In the genomic region with DNA sequence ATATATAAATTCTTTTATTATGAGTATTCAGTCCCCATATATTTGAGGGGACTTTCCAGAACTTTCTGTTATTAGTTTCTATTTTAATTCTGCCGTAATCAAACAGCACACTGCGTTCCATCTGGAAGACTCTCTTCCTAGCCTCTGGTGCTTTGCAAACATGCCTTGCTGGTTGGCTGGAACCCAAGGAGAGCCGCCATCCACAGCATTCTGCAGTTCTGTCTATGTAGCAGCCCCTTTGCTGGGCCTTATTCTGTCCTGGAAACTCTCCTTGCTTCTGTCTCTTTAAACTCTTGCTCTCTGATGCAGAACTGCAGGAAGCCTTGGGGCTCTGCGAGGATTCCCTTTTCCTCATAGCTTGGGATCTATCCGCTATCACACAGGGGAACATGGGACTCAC, we compare ENCODE assay signal across 32 mouse cellular contexts. TPM values are rescaled to one million over a fixed set of nuclear protein-coding genes. Genes with fewer than 3 reads are reported as not detected.
DNase-seq lines count a peak whose midpoint lies in the region; ATAC-seq and TF ChIP-seq lines count a peak whose summit lies in the region.
"Had no signal": no experiment of that assay in that cellular context is flagged by ENCODE, and none has a peak within 500 bp of the region (broad histone marks: within the 10 kb centered on the region; RNA-seq: fewer than 3 reads in every experiment).

No protein-coding gene starts in this region.

- no peak for TF ChIP-seq CTCF in liver, adult 2 months (IDR thresholded peaks at IDR 0.05; ENCODE audit: low read depth, low read length)
- no peak for TF ChIP-seq CTCF in stomach, postnatal 0 days (IDR thresholded peaks at IDR 0.05; ENCODE audit: low read depth)

- no peaks in the 10 kb centered on the region for H3K79me2 ChIP-seq in liver, adult 2 months (ENCODE audit: control insufficient read depth, insufficient read depth, low read length)

- no peak for TF ChIP-seq EP300 in stomach, postnatal 0 days (optimal IDR thresholded peaks at IDR 0.05)

- no peaks in the 10 kb centered on the region for H3K27me3 ChIP-seq in liver, adult 2 months (ENCODE audit: control insufficient read depth, insufficient read depth, low read length)
- no peaks in the 10 kb centered on the region for H3K27me3 ChIP-seq in liver, embryonic 11.5 days (replicated peaks; ENCODE audit: control insufficient read depth, insufficient read depth, low read length)
- H3K27me3 ChIP-seq in liver, embryonic 15.5 days, result no peaks in the 10 kb centered on the region
- H3K27me3 ChIP-seq in stomach, postnatal 0 days (ENCODE audit: control insufficient read depth, insufficient read depth, low read length), result no peaks in the 10 kb centered on the region
- H3K27me3 ChIP-seq in heart, embryonic 11.5 days (ENCODE audit: control insufficient read depth, insufficient read depth, low read length), result no peaks in the 10 kb centered on the region
- H3K27me3 ChIP-seq: CH12.LX; embryonic facial prominence, embryonic 13.5 days; forebrain, embryonic 13.5 days; heart, embryonic 12.5 days; limb, embryonic 13.5 days; neural tube, embryonic 13.5 days had no signal

- no peak for DNase-seq in liver, adult 2 months (ENCODE audit: extremely low read depth, low read depth, low spot score)
- DNase-seq in liver, embryonic 11.5 days (ENCODE audit: low spot score), result no peak
- peak; percentile 17 for DNase-seq in lung, postnatal 10 days
- DNase-seq in lung, postnatal 36 days, result no peak
- DNase-seq in stomach, postnatal 0 days (ENCODE audit: low spot score), result no peak
- DNase-seq: adrenal gland, adult 2 months; B cell, adult 2 months; cerebellum, adult 11-12 months; cerebellum, postnatal 25 days; embryo, embryonic 11 days; gastrocnemius, adult 2 months; heart, postnatal 10 days; kidney, adult 11 months; layer of hippocampus, adult 9-11 months; right cerebral cortex, postnatal 4 days; thymus, postnatal 14 days had no signal

- H3K27ac ChIP-seq in liver, adult 2 months (replicated peaks; ENCODE audit: insufficient read depth, low read depth, low read length), result 0 out of 2 replicates have a peak overlapping the region, but pooled peaks have one; percentile 24
- H3K27ac ChIP-seq in liver, embryonic 11.5 days (ENCODE audit: low read depth, low read length), result no peak overlapping the region
- H3K27ac ChIP-seq in liver, embryonic 15.5 days (replicated peaks), result peak overlapping the region; percentile 81; the same call in 1 of the 2 replicates
- H3K27ac ChIP-seq in stomach, postnatal 0 days (replicated peaks), result no peak overlapping the region
- no peak overlapping the region for H3K27ac ChIP-seq in heart, embryonic 11.5 days (ENCODE audit: low read depth, low read length)
- H3K27ac ChIP-seq: embryonic facial prominence, embryonic 13.5 days; forebrain, embryonic 13.5 days; gastrocnemius, adult 2 months; hindbrain, embryonic 10.5 days; limb, embryonic 13.5 days; macrophage; midbrain, embryonic 10.5 days; neural tube, embryonic 13.5 days had no signal

- WGBS in liver, adult 2 months, result 66% methylated on average over 5 of the region's 5 CpGs
- 80% methylated on average over 5 of the region's 5 CpGs for WGBS in liver, embryonic 11.5 days
- WGBS in liver, embryonic 15.5 days (ENCODE audit: insufficient replicate concordance), result 80% methylated on average over 5 of the region's 5 CpGs
- WGBS in stomach, postnatal 0 days, result 57% methylated on average over 5 of the region's 5 CpGs
- 90% methylated on average over 5 of the region's 5 CpGs for WGBS in heart, embryonic 11.5 days (ENCODE audit: insufficient replicate concordance)

- H3K4me2 ChIP-seq in liver, embryonic 11.5 days, result no peak overlapping the region
- H3K4me2 ChIP-seq in liver, embryonic 15.5 days, result 0 out of 2 replicates have a peak overlapping the region, but pooled peaks have one; percentile 47
- H3K4me2 ChIP-seq in stomach, postnatal 0 days (replicated peaks; ENCODE audit: low read depth), result 0 out of 2 replicates have a peak overlapping the region, but pooled peaks have one; percentile 0
- H3K4me2 ChIP-seq in heart, embryonic 11.5 days, result no peak overlapping the region
- H3K4me2 ChIP-seq: embryonic facial prominence, embryonic 13.5 days; forebrain, embryonic 13.5 days; heart, embryonic 12.5 days; limb, embryonic 13.5 days; neural tube, embryonic 13.5 days had no signal

- H3K9ac ChIP-seq in liver, adult 2 months (ENCODE audit: low read depth, low read length), result no peak overlapping the region
- no peak overlapping the region for H3K9ac ChIP-seq in liver, embryonic 11.5 days (ENCODE audit: low read depth, low read length)
- no peak overlapping the region for H3K9ac ChIP-seq in liver, embryonic 15.5 days
- no peak overlapping the region for H3K9ac ChIP-seq in stomach, postnatal 0 days (ENCODE audit: low read length)
- H3K9ac ChIP-seq in heart, embryonic 11.5 days (ENCODE audit: low read depth, low read length), result no peak overlapping the region
- H3K9ac ChIP-seq: embryonic facial prominence, embryonic 13.5 days; forebrain, embryonic 13.5 days; heart, embryonic 12.5 days; limb, embryonic 13.5 days; neural tube, embryonic 13.5 days had no signal

- TF ChIP-seq POLR2A in liver, adult 2 months (IDR thresholded peaks at IDR 0.05; ENCODE audit: extremely low read depth, insufficient read depth, low read length), result no peak

- H3K4me1 ChIP-seq in liver, adult 2 months (ENCODE audit: control insufficient read depth, insufficient read depth, low read length), result no peaks in the 10 kb centered on the region; the same call in 1 of the 2 replicates
- peaks cover 8% of the 10 kb centered on the region for H3K4me1 ChIP-seq in liver, embryonic 11.5 days (replicated peaks; ENCODE audit: control insufficient read depth, insufficient read depth, low read length)
- peaks cover 36% of the 10 kb centered on the region for H3K4me1 ChIP-seq in liver, embryonic 15.5 days (replicated peaks)
- H3K4me1 ChIP-seq in stomach, postnatal 0 days (replicated peaks; ENCODE audit: control insufficient read depth, insufficient read depth), result no peaks in the 10 kb centered on the region
- peaks cover 8% of the 10 kb centered on the region for H3K4me1 ChIP-seq in heart, embryonic 11.5 days (ENCODE audit: control insufficient read depth, insufficient read depth, low read length)
- H3K4me1 ChIP-seq: embryonic facial prominence, embryonic 13.5 days; forebrain, embryonic 13.5 days; hindbrain, embryonic 10.5 days; limb, embryonic 13.5 days; midbrain, embryonic 10.5 days; neural tube, embryonic 13.5 days had no signal

- no peak for ATAC-seq in liver, embryonic 11.5 days (replicated peaks; ENCODE audit: low FRiP score)
- no peak for ATAC-seq in liver, embryonic 15.5 days (ENCODE audit: insufficient read depth)
- ATAC-seq in stomach, postnatal 0 days (ENCODE audit: low FRiP score, low TSS enrichment), result no peak
- ATAC-seq in heart, embryonic 11.5 days (replicated peaks; ENCODE audit: insufficient number of reproducible peaks, low FRiP score, low TSS enrichment), result no peak
- ATAC-seq: forebrain, embryonic 13.5 days; hindbrain, embryonic 16.5 days; midbrain, embryonic 16.5 days had no signal

- 0 out of 2 replicates have a peak, but pooled peaks cover 2% of the 10 kb centered on the region for H3K9me3 ChIP-seq in liver, embryonic 11.5 days (ENCODE audit: control insufficient read depth, low read length)
- no peaks in the 10 kb centered on the region for H3K9me3 ChIP-seq in liver, embryonic 15.5 days (replicated peaks)
- H3K9me3 ChIP-seq in stomach, postnatal 0 days (ENCODE audit: control insufficient read depth, low read length), result no peaks in the 10 kb centered on the region
- H3K9me3 ChIP-seq in heart, embryonic 11.5 days (replicated peaks; ENCODE audit: control insufficient read depth, low read length), result no peaks in the 10 kb centered on the region
- H3K9me3 ChIP-seq: embryonic facial prominence, embryonic 13.5 days; forebrain, embryonic 13.5 days; G1E; hindbrain, embryonic 10.5 days; limb, embryonic 13.5 days; midbrain, embryonic 10.5 days; neural tube, embryonic 13.5 days had no signal

- no peak overlapping the region for H3K4me3 ChIP-seq in liver, adult 2 months (ENCODE audit: insufficient read depth, low read depth, low read length)
- no peak overlapping the region for H3K4me3 ChIP-seq in liver, embryonic 11.5 days (ENCODE audit: low read depth, low read length)
- no peak overlapping the region for H3K4me3 ChIP-seq in liver, embryonic 15.5 days (replicated peaks)
- no peak overlapping the region for H3K4me3 ChIP-seq in stomach, postnatal 0 days (ENCODE audit: low read depth, low read length)
- no peak overlapping the region for H3K4me3 ChIP-seq in heart, embryonic 11.5 days (ENCODE audit: low read depth, low read length)
- H3K4me3 ChIP-seq: embryonic facial prominence, embryonic 13.5 days; forebrain, embryonic 13.5 days; gastrocnemius, adult 2 months; heart, embryonic 12.5 days; hindbrain, embryonic 10.5 days; limb, embryonic 13.5 days; midbrain, embryonic 10.5 days; myocyte; neural tube, embryonic 13.5 days had no signal

- H3K36me3 ChIP-seq in liver, adult 2 months (ENCODE audit: control insufficient read depth, insufficient read depth, low read length), result no peaks in the 10 kb centered on the region
- no peaks in the 10 kb centered on the region for H3K36me3 ChIP-seq in liver, embryonic 11.5 days (ENCODE audit: control insufficient read depth, insufficient read depth, low read length)
- H3K36me3 ChIP-seq in liver, embryonic 15.5 days (replicated peaks), result no peaks in the 10 kb centered on the region
- H3K36me3 ChIP-seq in stomach, postnatal 0 days (ENCODE audit: control insufficient read depth, insufficient read depth, low read length), result no peaks in the 10 kb centered on the region
- no peaks in the 10 kb centered on the region for H3K36me3 ChIP-seq in heart, embryonic 11.5 days (ENCODE audit: control insufficient read depth, insufficient read depth, low read length)
- H3K36me3 ChIP-seq: embryonic facial prominence, embryonic 13.5 days; G1E; heart, embryonic 12.5 days; hindbrain, embryonic 10.5 days; limb, embryonic 13.5 days; midbrain, embryonic 10.5 days; neural tube, embryonic 13.5 days had no signal

RNA-seq across cellular contexts. Expression of a gene that starts 42.6 kb away (rescaled TPM):
- total RNA-seq in liver, adult 2 months (2014; rRNA removed), result 2.1 and 3.4 TPM in 2 replicates
- 0.75 and 1.1 TPM in 2 replicates for polyA plus RNA-seq in liver, adult 2 months (2012; rRNA removed)
- polyA plus RNA-seq in liver, embryonic 11.5 days (2014; fragmentation: Nextera tagmentation; extraction: Ambion mirVana), result 0.70 TPM in 2 replicates
- polyA plus RNA-seq in liver, embryonic 15.5 days (2015; fragmentation: Nextera tagmentation; extraction: Ambion mirVana), result 0.90 and 1.3 TPM in 2 replicates
- 0.96 and 1.1 TPM in 2 replicates for polyA plus RNA-seq in stomach, postnatal 0 days (2015; fragmentation: Nextera tagmentation; extraction: Ambion mirVana)
- 0.34 and 0.61 TPM in 2 replicates for polyA plus RNA-seq in heart, embryonic 11.5 days (2014; fragmentation: Nextera tagmentation; extraction: Ambion mirVana)
- total RNA-seq: CH12.LX had no signal
- polyA plus RNA-seq: erythroblast, embryonic 14.5 days; G1E; macrophage had no signal

Comparison
In these comparisons a context has a peak if more than half of its experiments do, and no peak if none do; other contexts are left out.
1. H3K27ac ChIP-seq: peak in liver, adult 2 months (single experiment) and liver, embryonic 15.5 days (single experiment); none in liver, embryonic 11.5 days (single experiment), stomach, postnatal 0 days (single experiment) and heart, embryonic 11.5 days (single experiment).
2. H3K4me2 ChIP-seq: peak in liver, embryonic 15.5 days (single experiment) and stomach, postnatal 0 days (single experiment); none in liver, embryonic 11.5 days (single experiment) and heart, embryonic 11.5 days (single experiment).